Mouse (Mus musculus) heart, adult 8-10 months (tissue): Measurements from ENCODE around the gene Ptprb. TPM values are rescaled to one million over a fixed set of nuclear protein-coding genes. Genes with fewer than 3 reads are reported as not detected.

Source experiments
- DNase-seq: peaks from one replicate; pipeline ENCODE4 v3.0.0; 2022; ENCODE audit warnings: low spot score
- total RNA-seq, 4 experiments: library from RNA; stranded (reverse); gene quantifications; 2 replicates each; pipeline ENCODE4 v1.2.4; 2022

The Ptprb gene
- total RNA-seq = 10 to 100 TPM; 49.9 to 68.0 (median 60.9) TPM

DNA sequence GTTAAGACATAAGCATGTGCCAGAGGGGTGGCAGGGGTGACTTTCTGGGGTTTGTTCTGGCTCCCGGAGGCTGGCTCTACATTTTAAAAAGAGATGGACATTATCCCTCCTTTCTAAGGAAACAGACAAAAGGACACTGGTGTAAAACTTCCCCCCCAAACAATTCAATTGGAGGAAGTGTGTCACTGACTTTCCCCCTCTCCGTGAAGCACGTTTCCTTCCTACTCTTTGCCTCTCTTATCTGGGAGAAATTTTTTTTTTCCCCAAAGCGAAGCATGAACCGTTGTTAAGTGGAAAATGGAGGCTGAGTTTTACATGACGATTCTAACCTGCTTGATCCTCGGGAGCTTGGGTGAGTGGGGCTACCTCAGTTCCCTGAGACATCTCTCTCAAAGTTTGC, at the start of gene Ptprb:
Ptprb (plus strand) TSS at position 244 of the 400 bp plus-strand sequence.
- no peak for DNase-seq

GRCm38 (mm10) chr10:116235299-116235698, 40.0 kb upstream of the Ptprb start:
- no peak for DNase-seq

GRCm38 (mm10) chr10:116242200-116242599, 33.1 kb upstream of the Ptprb start:
- no peak for DNase-seq

DNA sequence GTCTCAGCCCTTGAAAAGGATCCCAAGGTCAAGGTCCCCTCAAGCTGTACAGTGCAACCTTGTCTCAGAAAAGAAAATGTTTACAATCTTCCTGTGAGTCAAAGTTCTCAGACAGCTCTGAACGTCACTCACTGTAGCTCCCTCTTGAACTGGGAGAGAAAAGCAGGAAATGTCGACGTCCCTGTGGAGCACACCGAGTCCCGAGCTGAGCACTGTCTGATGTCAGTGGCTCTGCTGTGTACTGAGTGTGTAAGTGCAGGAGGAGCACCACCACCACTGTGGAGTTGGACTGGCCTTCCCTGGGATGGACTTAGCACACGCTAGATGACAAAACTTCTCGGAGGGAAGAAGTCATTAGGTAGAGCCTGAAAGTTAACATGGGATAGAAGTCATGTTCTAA, 31.9 kb upstream of the Ptprb start:
- peak; percentile 41 for DNase-seq

GRCm38 (mm10) chr10:116245632-116246031, 29.7 kb upstream of the Ptprb start:
- no peak for DNase-seq

DNA sequence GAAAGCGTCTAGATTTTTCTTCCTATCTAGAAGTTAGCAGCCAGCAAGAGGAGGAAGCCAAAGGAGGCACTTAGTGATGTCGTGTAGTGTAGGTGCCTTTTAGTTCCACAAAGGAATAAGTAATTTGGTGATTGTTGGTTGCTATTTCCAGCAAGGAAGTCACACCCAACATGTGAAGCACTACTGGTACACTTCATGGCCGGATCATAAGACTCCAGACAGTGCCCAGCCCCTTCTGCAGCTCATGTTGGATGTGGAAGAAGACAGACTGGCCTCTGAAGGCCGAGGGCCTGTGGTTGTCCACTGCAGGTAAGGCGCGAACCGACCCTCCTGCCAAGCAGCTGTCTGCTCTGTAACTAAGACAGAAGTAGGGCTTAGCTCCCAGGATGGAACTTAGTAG, 22.7 kb upstream of the Ptprb start:
- no peak for DNase-seq

DNA sequence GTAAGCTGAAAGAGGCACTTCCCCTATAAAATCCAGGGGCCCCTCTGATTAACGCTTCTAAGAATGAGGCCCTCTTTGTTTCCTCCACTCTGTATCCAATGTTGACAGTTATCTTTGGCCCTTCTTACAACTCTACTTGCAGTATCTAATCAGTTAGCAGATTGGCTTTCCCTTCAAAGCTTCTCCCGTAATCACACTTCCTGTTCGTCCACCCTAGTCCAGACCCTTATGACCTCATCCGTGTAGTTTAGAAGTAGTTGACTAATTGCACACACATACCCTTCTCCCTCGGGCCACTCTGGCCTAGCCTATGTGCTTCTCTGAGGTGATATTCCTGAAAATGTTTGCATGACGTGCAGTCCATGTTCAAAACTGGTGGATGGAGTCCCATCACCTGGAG, 21.4 kb upstream of the Ptprb start:
- DNase-seq = no peak

DNA sequence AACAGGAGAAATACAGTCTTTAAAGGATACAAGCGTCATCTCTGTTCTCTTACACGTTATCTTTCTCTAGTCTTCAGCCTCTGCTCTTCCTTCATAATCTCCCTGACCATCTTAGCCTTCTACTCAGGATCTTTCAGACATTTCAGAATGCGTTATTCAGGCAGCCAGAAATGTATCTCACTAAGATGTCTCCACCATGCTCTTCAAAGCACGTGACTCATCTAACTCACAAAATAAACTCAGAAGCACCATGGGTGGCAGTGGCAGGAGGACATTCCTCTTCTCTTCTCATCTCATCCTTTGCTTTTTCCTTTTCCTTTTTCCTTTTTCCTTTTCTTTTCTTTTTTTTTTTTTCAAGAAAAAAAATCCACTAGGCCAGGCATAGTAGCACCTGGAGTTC, 16.0 kb upstream of the Ptprb start:
- no peak for DNase-seq

DNA sequence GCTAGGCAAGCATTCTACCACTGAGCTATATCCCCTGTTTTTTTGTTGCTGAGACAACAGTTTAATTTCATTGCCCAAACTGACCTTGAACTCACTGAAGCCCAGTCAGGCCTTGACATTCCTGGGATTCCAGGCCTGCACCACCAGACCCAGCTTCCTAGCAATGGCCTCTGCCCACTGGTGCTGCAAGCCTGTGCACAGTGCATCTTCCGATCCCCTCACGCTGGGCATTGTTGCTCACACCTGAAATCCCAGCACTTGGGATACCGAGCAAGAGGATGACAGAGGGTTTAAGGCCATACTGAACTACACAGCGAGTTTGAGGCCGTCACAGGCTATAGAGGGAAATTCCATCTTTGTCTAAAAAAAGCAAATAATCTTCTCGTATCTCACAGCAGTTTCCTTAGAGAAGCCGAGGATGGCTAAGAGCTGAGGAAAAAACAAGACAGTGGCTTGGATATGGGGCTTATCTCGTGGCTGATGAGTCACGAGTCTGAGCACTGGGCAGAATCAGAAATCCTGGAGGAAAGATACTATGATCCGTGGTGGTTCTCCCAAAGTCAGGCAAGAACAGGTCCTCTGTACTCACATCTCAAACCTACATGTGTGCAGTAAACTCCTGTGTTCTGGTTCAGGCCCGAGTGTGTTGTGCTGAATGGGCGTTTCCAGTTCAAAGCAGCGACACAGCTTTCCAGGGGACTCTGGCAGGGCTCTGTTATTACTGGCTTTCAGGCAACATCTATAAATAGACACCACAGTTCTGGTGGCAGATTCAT, 14.5 kb upstream of the Ptprb start:
- peak; percentile 78 for DNase-seq

DNA sequence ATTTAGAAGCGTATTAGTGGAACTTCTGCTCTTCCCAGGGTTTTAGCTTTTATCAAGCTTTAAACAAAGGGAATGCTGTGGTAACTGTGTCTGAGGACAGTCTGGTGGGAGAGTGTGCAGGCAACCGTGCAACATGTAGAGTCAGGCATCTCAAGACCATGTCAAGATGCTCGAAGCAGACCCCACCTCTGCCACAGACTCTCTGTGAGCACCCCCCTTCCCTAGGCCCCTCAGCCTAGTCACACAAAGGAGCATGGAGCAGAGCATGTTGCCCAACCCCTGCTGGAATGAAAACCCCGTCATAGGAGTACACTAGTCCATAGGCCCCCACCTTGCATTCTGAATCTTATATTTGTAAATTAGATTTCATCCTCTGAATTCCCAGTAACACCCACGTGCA, 13.8 kb upstream of the Ptprb start:
- no peak for DNase-seq

GRCm38 (mm10) chr10:116264521-116264920, 10.8 kb upstream of the Ptprb start:
- DNase-seq = no peak

DNA sequence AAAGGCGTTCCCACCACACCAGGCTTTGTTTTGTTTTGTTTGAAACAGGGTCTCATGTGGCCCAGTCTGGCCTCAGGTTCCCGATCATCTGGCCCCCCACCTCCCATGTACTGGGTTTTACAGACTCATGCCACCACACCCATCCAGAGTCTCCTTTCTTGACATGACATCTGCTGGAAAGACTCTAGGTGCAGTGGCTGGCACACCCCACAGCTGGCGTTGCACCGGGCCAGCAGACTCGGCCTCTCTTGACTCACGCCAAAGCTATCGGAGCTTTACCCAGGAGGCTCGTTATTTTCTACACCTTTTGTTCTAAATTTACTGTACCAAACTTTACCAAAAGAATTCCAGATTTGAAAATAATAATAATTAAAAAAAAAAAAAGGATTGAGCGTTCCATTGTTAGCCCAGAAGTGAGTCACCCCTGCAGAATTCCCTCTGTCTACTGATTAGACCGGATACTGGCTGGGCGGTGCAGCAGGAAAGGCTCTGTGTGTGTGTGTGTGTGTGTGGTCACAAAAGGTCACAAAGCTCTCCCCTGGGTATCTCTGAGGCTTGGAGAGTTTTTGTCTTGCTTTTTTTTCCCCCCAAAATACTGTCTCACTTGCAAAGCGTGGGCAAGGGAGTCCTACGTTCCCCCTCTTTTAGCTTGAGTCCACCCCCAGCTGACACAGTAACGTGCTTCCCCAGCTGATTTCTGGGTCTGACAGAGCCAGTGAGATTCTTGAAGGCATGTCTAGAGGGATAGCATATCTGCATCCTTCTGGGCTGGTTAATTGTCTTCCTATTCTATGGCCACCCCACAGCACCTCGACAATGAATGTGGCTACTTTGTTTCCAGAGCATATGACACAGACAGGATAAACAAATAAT, 8.5 kb upstream of the Ptprb start:
- DNase-seq = peak; percentile 87

DNA sequence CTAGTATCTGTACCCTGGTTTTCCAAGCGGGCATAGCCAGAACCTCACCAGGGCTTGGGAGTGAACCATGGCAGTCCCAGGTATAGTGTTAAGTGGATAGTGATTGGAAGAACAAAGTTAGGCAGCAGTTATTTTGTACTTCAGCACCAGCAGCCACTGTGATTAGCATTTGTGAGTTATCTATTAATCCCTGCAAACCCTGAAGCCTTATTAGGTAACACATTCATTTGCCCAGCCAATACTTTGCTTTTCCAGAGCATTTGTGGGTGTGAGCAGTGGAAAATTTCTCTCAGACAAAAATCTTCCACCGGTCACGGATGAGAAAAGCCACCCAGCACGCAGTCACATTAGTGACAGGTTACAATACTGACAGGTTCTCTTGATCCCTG, 7.9 kb upstream of the Ptprb start:
- DNase-seq = no peak

GRCm38 (mm10) chr10:116268343-116268742, 7.0 kb upstream of the Ptprb start:
- DNase-seq = no peak

- DNase-seq = no peak
Measured at GRCm38 (mm10) chr10:116270646-116271469, 4.5 kb upstream of the Ptprb start.

- DNase-seq = no peak
Measured at GRCm38 (mm10) chr10:116271470-116271915, 3.8 kb upstream of the Ptprb start.

DNA sequence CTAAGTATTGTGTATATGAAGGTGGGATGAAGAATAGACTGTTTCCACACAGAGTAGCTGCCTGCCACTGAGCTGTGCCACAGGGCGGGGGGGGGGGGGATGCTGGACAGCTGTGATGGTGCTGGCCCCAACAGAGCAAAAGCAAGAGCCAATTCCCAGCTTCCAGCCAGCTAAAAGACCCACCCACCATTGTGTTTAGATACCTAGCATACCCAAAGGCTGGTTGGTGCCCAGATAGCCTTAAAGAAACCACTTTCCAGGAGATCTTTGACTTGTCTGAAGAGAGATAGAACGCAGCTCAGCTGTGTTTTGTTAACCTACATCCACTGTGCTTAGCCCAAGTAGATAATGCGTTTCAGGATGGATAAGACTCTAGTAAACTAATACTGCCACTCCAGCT, 3.2 kb upstream of the Ptprb start:
- no peak for DNase-seq

DNA sequence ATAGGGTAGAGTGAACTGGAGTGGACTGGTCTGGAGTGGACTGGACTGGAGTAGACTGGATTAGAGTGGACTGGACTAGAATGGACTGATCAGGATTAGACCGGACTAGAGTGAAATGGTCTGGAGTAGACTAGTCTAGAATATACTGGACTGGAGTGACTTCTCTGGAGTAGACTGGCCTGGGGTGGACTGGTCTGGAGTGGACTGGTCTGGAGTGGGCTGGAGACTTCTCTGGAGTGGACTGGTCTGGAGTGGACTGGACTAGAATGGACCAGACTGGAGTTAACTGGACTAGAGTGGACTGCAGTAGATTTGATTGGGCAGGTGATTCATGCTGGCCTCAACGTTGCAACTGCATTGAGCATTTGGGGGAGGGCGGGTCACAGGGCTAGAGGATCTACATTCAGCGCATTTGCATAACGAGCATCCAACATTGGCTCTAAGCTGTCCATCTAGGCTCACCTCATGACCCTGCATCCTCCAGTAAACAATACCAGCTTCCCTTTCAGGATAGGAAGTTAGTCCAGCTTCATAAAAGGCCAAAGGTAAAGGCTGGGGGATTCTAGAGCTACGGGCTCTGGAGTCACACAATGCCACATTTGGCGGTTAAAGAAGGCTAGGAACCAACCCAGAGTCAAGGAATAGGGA, 11.5 kb downstream of the Ptprb start:
- DNase-seq = no peak

GRCm38 (mm10) chr10:116288130-116288529, 12.8 kb downstream of the Ptprb start:
- peak; percentile 79 for DNase-seq

GRCm38 (mm10) chr10:116290483-116290882, 15.2 kb downstream of the Ptprb start:
- no peak for DNase-seq

GRCm38 (mm10) chr10:116291153-116291755, 15.9 kb downstream of the Ptprb start:
- DNase-seq = no peak
